Mouse (Mus musculus) forebrain, embryonic 12.5 days (tissue): Measurements from ENCODE around the gene Ephb2. TPM values are rescaled to one million over a fixed set of nuclear protein-coding genes. Genes with fewer than 3 reads are reported as not detected.
A peak's percentile ranks its signal among the peaks of the same experiment; 100 is the strongest.

Experiments used
- ATAC-seq: fragments of 200-750 bp; cut with Nextera tagmentation; 2 replicates; pipeline ENCODE4 v1.8.0; 2017; ENCODE audit warnings: moderate TSS enrichment; ENCODE audit not compliant: low FRiP score
- H3K27ac ChIP-seq: fragments of 300-500 bp; sonication (generic); 2 replicates; pipeline ENCODE4 v1.5.1; 2016; ENCODE audit warnings: mild to moderate bottlenecking
- H3K27me3 ChIP-seq: fragments of 300-500 bp; sonication (generic); 2 replicates; pipeline ENCODE4 v1.6.1; 2016; ENCODE audit warnings: mild to moderate bottlenecking
- H3K36me3 ChIP-seq: fragments of 300-500 bp; sonication (generic); replicated peaks from 2 replicates; pipeline ENCODE4 v1.6.1; 2016; ENCODE audit warnings: mild to moderate bottlenecking
- H3K4me1 ChIP-seq: fragments of 300-500 bp; sonication (generic); 2 replicates; pipeline ENCODE4 v1.6.1; 2016
- H3K4me2 ChIP-seq: fragments of 300-500 bp; sonication (generic); 2 replicates; pipeline ENCODE4 v1.6.1; 2016; ENCODE audit warnings: mild to moderate bottlenecking, moderate library complexity
- H3K4me3 ChIP-seq: fragments of 300-500 bp; sonication (generic); replicated peaks from 2 replicates; pipeline ENCODE4 v1.5.1; 2016; ENCODE audit warnings: mild to moderate bottlenecking
- H3K9ac ChIP-seq: fragments of 300-500 bp; sonication (generic); 2 replicates; pipeline ENCODE4 v1.6.1; 2016; ENCODE audit warnings: mild to moderate bottlenecking
- H3K9me3 ChIP-seq: fragments of 300-500 bp; sonication (generic); 2 replicates; pipeline ENCODE4 v1.6.1; 2016
- WGBS: fragments of 180-500 bp; shearing (Covaris S2); methylation state at CpG from one replicate; pipeline ENCODE4 v1.1.7; 2016; 5-methylcytosine and 5-hydroxymethylcytosine counted together
- polyA plus RNA-seq: library from polyadenylated mRNA; unstranded; fragments of >200 nt; fragmentation: Nextera tagmentation; extraction: Ambion mirVana; gene quantifications from 2 replicates; pipeline ENCODE4 v1.2.1, GENCODE M21; 2016

Ephb2 gene
- polyA plus RNA-seq, 1 experiment from 2014 or later, result 30.2 TPM

DNA sequence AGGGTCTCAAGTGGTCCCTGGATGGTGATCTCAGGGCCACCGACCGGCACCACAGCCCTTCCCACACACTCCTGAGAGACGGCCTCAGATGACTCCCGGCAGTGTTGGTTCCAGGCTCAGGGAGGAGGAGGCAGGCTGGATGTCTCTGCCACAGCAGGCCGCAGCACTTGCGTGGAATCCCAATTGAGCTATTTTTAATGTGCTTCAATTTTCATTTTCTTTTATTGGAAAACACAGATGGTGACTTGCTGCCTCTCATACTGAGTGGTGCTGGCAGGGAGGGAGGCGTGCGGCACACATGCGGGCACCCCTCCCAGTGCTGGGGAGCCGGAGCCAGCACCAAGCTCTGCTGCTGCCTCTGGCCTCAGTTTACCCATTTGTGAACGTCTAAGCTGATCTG lies 42.5 kb downstream of the Ephb2 start:
- Histone ChIP-seq H3K27me3 (no peaks in the 10 kb centered on the region), H3K9me3 (no peaks in the 10 kb centered on the region), H3K4me2 (no peak overlapping the region), H3K4me3 (no peak overlapping the region), H3K27ac (0 out of 2 replicates have a peak overlapping the region, but pooled peaks have one; percentile 19), H3K4me1 (peaks cover 63% of the 10 kb centered on the region), H3K36me3 (0 out of 2 replicates have a peak, but pooled peaks cover 11% of the 10 kb centered on the region), H3K9ac (no peak overlapping the region)
- ATAC-seq, result 0 out of 2 replicates have a peak, but pooled peaks have one; percentile 23
- 84% methylated on average over 11 of the region's 11 CpGs for WGBS

DNA sequence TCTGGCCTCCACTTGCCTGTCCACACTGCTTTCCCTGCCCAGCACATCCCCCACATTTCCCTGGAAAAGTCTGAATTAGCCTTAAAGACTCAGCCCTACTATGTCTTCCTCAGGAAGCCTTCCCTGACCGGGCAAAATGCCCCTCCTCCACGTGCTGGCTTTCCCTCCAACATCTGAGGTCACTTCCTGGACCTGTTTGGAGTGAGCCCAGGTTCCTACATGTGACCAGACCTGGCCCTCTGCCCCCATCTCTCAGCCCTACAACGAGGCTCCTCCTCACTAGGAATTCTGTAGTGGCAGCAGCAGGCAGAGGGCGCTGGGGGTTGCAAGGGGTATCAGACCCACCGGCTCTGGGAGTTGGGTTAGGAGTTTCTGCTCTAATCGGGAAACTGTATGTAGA lies 46.0 kb downstream of the Ephb2 start:
- Histone ChIP-seq H3K4me3 (no peak overlapping the region), H3K9ac (no peak overlapping the region), H3K4me1 (peaks cover 71% of the 10 kb centered on the region), H3K36me3 (0 out of 2 replicates have a peak, but pooled peaks cover 4% of the 10 kb centered on the region), H3K27me3 (no peaks in the 10 kb centered on the region), H3K27ac (no peak overlapping the region), H3K4me2 (no peak overlapping the region), H3K9me3 (no peaks in the 10 kb centered on the region)
- WGBS, result 84% methylated on average over 6 of the region's 6 CpGs
- ATAC-seq, result no peak

DNA sequence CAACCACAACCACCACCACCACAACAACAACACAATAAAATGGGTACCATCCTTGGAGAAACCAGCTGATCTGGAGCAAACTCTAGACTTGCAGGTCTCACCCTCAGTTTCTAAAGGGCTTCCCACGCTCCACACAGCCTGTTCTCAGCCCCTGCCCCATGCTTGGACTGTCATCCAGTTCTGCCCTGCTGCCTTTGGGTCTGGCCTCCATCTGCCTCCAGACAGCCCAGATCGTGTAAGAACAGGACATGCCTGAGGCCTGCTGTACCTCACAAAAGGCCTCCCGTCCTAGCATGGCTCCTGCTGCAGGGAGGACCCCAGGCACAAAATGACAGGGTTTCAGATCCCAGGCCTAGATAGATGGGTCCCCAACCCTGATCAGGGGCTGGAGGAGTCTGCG lies 48.4 kb downstream of the Ephb2 start:
- no peaks in the 10 kb centered on the region for H3K27me3 ChIP-seq
- peak overlapping the region; percentile 78 for H3K27ac ChIP-seq
- WGBS, result 61% methylated on average over 4 of the region's 4 CpGs
- H3K4me1 ChIP-seq, result peaks cover 76% of the 10 kb centered on the region
- H3K36me3 ChIP-seq, result 0 out of 2 replicates have a peak, but pooled peaks cover 4% of the 10 kb centered on the region
- H3K4me2 ChIP-seq, result no peak overlapping the region
- no peak overlapping the region for H3K9ac ChIP-seq
- H3K9me3 ChIP-seq, result no peaks in the 10 kb centered on the region
- no peak for ATAC-seq
- no peak overlapping the region for H3K4me3 ChIP-seq

DNA sequence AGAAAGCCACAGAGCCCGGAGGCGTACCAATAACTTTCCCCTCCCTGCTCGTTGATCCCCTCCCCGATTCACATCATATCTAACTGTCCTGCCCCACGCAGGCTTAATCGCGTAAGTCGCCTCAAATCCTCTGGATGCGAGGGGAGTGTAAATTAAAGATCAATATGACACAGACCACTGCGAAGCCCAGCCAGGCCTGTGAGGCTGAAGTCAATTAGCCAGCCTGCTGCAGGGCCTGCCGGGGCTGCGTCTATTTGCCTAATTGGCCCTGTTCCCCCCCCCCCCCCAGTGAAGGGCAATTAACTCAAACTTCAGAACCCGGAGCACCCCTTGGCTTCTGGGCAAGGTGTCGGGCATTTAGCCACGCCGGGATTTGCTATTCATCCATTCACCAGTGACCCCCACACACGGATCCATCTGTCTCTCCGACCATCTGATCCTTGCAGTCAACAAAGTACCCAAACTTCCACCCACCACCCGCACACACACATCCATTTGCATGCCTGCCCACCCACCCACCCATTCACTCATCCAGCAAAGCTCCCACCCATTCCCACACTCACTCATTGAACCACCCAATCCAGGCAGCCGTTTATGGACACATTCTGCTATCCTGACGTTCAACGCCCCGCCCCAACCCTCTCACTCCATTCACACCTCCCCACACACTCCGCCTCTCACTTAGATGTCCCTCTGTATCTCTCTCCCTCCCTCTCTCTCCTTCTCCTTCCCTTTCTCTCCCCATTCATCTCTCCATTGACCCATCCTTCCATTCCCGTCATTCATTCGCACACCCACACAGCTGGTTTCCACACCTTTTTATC lies 49.1 kb downstream of the Ephb2 start:
- ATAC-seq, result peak; percentile 64
- H3K9me3 ChIP-seq, result no peaks in the 10 kb centered on the region
- WGBS, result 33% methylated on average over 26 of the region's 26 CpGs
- peaks cover 76% of the 10 kb centered on the region for H3K4me1 ChIP-seq
- H3K27me3 ChIP-seq, result no peaks in the 10 kb centered on the region
- peak overlapping the region; percentile 78 for H3K27ac ChIP-seq
- H3K4me2 ChIP-seq, result peak overlapping the region; percentile 13; the same call in 1 of the 2 replicates
- no peak overlapping the region for H3K4me3 ChIP-seq
- H3K36me3 ChIP-seq, result no peaks in the 10 kb centered on the region
- H3K9ac ChIP-seq, result no peak overlapping the region

DNA sequence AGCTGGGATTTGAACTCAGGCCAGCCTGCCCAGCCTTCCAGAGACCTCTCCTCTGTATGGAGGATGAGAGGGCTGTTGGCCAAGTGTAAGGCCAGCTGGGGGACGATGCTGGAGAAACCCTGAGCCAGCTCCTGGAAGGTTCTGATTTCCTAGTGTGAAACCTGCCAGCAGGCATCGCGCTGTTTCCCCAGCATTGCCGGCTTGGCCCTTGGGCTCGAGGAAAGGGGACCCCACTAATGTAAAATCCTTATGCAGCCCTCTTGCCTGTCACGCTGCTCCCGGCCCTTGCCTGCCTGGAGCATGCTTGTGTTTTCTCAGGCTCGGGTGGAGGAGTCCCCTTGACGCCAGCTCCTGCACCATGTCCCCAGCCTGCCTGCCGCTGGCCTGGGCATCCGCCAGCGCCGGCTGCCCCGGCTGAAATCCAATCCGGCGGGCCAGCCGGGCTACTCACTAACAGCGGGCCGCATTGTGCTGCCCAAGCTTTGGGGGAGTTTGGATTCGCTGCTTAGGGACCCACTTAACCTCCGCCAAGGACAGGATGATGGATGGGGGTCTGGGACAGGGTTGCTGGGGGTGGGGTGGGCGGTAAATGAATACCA lies 52.1 kb downstream of the Ephb2 start:
- H3K36me3 ChIP-seq, result peaks cover 4% of the 10 kb centered on the region; the same call in 1 of the 2 replicates
- peak; percentile 24; the same call in 1 of the 2 replicates for ATAC-seq
- peak overlapping the region; percentile 61; the same call in 1 of the 2 replicates for H3K27ac ChIP-seq
- H3K4me3 ChIP-seq, result no peak overlapping the region
- peaks cover 79% of the 10 kb centered on the region for H3K4me1 ChIP-seq
- no peak overlapping the region for H3K4me2 ChIP-seq
- H3K9me3 ChIP-seq, result no peaks in the 10 kb centered on the region
- H3K27me3 ChIP-seq, result no peaks in the 10 kb centered on the region
- H3K9ac ChIP-seq, result no peak overlapping the region; the same call in 1 of the 2 replicates
- 56% methylated on average over 22 of the region's 22 CpGs for WGBS

DNA sequence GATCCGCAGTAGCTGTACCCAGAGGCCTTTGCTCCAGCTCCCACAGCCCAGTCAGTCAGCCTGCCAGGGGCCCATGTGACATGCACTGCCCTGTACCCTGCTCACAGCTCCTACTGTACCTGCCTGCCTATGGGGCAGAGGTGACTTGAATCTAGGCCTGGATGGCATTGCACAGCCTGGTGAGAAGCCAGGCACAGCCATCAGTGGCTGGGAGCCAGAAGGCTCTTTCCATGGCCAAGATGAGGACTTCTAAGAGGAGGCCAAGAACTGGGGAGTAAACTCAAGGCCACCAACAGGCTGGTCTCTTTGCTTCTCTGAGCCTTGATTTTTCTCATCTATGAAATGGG lies 53.2 kb downstream of the Ephb2 start:
- Histone ChIP-seq H3K9me3 (no peaks in the 10 kb centered on the region), H3K4me1 (peaks cover 79% of the 10 kb centered on the region), H3K27me3 (no peaks in the 10 kb centered on the region), H3K9ac (no peak overlapping the region), H3K27ac (no peak overlapping the region), H3K4me2 (no peak overlapping the region), H3K4me3 (no peak overlapping the region), H3K36me3 (peaks cover 4% of the 10 kb centered on the region; the same call in 1 of the 2 replicates)
- WGBS, result 92% methylated on average over 1 of the region's 1 CpGs
- no peak for ATAC-seq

DNA sequence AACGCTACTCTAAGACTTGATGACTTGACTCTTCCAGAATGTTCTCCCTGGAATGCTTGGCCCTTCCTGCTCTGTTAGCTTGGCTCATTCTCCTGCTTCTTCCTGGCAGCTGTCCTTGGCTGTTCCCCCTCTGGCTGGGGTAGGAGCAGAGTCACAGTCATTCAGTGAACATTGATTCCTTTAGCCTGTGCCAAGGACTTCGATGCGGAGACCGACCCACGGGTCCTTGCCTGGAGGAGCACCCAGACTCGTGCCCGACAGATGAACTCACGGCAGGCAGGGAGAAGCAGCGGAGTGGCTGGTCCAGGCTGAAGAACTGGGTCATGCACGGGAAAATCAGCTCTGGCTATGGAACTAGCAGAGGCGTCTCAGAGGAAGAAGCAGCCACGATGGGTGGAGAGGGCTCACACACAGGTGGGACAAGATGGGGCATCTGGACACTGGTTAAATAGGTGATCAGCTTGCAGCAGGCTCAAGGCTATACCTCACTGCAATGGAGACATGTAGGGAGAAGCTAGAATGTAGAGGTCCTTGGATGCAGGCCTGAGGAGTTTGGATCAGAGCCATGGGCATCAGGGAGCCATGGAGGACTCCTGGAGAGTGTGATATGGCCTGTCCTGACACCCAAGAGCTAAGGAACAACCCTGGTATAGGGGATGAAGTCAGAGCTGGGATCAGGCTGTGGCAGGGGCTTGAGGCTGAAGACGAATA lies 53.8 kb downstream of the Ephb2 start:
- WGBS, result 95% methylated on average over 13 of the region's 13 CpGs
- peaks cover 79% of the 10 kb centered on the region for H3K4me1 ChIP-seq
- no peak for ATAC-seq
- no peaks in the 10 kb centered on the region for H3K27me3 ChIP-seq
- no peaks in the 10 kb centered on the region for H3K9me3 ChIP-seq
- peaks cover 4% of the 10 kb centered on the region; the same call in 1 of the 2 replicates for H3K36me3 ChIP-seq
- H3K4me3 ChIP-seq, result no peak overlapping the region
- no peak overlapping the region for H3K4me2 ChIP-seq
- no peak overlapping the region for H3K9ac ChIP-seq
- H3K27ac ChIP-seq, result no peak overlapping the region

DNA sequence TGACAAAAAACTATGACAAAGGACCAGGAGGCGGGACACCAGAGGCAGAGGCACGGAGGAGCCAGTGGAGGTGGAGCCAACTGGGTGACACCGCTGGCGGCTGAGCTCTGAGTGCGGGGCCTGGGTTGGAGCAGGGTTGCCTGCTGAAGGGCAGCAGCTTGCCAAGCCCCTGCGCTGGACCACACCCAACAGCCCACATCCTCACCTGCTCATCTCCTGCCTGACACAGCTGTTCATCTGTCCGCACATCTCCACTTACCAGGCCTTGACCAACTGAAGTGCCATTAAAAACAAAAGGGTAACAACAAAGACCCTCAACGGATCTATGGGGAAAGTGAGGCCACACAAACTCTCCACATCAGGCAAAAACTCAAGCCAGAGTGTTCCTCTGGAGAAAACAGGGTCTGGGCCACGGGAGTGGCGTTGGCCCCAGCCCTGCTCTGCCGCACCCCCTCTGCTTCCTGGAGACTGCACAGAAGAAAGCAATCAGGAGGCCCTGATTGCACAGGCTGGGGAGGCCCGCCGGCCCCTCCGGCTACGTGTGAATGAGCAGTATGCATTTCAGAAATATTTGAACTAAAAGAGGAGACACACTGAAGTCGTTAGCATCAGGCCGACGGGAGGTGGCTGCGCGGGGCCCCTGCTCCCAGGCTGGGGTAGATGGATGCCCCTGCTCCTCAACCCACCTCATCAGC lies 55.4 kb downstream of the Ephb2 start:
- ATAC-seq, result no peak
- no peaks in the 10 kb centered on the region for H3K9me3 ChIP-seq
- H3K4me2 ChIP-seq, result no peak overlapping the region
- H3K4me1 ChIP-seq, result peaks cover 82% of the 10 kb centered on the region
- no peaks in the 10 kb centered on the region for H3K27me3 ChIP-seq
- H3K27ac ChIP-seq, result peak overlapping the region; percentile 57
- peaks cover 4% of the 10 kb centered on the region; the same call in 1 of the 2 replicates for H3K36me3 ChIP-seq
- no peak overlapping the region for H3K4me3 ChIP-seq
- WGBS, result 60% methylated on average over 20 of the region's 20 CpGs
- no peak overlapping the region for H3K9ac ChIP-seq

DNA sequence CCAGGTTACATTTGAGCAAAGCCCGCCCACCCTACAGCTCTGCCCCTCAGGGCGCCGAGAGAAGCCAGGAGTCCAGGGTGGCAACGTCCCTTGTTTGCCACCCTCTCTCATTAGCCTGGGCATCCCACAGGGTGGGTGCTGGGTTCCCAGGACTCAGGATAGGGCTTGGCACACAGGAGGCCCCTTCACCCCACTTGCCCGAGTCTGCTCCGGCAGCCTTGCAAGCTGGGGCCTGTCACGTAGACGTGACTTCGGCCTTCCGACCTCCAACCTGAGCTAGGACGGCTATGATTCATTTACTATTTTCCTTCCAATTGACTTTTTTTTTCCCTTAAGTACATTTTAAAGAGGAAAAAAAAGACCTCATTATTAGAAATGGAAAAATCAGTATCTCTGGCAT lies 56.6 kb downstream of the Ephb2 start:
- no peaks in the 10 kb centered on the region for H3K27me3 ChIP-seq
- H3K4me1 ChIP-seq, result peaks cover 87% of the 10 kb centered on the region
- H3K36me3 ChIP-seq, result peaks cover 4% of the 10 kb centered on the region; the same call in 1 of the 2 replicates
- no peak for ATAC-seq
- H3K27ac ChIP-seq, result 0 out of 2 replicates have a peak overlapping the region, but pooled peaks have one; percentile 10
- 92% methylated on average over 11 of the region's 11 CpGs for WGBS
- no peak overlapping the region for H3K4me3 ChIP-seq
- no peaks in the 10 kb centered on the region for H3K9me3 ChIP-seq
- no peak overlapping the region for H3K9ac ChIP-seq
- H3K4me2 ChIP-seq, result no peak overlapping the region

DNA sequence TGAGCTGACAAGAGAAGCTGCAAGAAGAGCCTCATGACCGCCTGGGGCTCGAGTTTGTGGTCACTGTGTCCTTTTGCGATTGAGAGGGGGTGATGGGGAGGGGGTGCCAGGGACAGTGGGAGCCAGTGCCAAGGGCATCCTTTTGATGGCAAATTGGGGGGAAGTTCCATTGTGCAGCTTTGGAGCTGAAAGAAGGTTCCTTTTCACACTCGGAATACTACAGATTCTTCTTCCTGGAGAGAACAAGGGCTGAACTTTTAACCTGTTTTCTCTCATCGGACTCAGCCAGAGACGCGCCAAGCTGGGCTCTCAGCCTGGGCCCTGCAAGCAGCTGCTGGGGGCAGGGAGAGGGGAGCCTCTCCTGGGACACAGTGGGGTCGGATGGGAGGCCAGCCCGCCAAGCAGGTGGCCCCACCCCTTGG lies 59.3 kb downstream of the Ephb2 start:
- Histone ChIP-seq H3K27ac (peak overlapping the region; percentile 48; the same call in 1 of the 2 replicates), H3K4me2 (no peak overlapping the region), H3K4me1 (peaks cover 91% of the 10 kb centered on the region), H3K9ac (no peak overlapping the region), H3K27me3 (no peaks in the 10 kb centered on the region), H3K4me3 (no peak overlapping the region), H3K9me3 (no peaks in the 10 kb centered on the region), H3K36me3 (peaks cover 7% of the 10 kb centered on the region; the same call in 1 of the 2 replicates)
- WGBS, result 9% methylated on average over 9 of the region's 9 CpGs
- no peak for ATAC-seq

DNA sequence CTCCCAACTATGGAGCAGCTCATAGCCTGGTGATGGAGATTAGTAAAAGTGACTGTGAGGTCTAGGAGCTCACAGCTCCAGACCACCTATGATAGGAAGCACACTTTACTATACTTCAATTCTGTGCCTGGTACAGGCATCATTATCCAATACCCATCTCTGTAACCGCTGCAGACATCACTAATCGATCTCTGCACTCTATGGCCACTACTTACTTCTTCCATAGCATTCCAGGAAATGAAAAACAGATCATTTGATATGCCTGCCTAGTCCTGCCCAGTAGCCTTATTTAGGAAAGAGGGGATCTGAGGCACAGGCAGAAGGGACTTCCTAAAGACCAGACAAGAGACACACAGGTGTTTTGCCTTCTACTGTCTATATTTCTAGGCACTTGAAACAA lies 59.9 kb downstream of the Ephb2 start:
- H3K9me3 ChIP-seq, result no peaks in the 10 kb centered on the region
- peaks cover 92% of the 10 kb centered on the region for H3K4me1 ChIP-seq
- H3K4me2 ChIP-seq, result no peak overlapping the region
- H3K9ac ChIP-seq, result no peak overlapping the region
- H3K27me3 ChIP-seq, result no peaks in the 10 kb centered on the region
- H3K27ac ChIP-seq, result 0 out of 2 replicates have a peak overlapping the region, but pooled peaks have one; percentile 48
- WGBS, result 82% methylated on average over 2 of the region's 2 CpGs
- no peak for ATAC-seq
- H3K4me3 ChIP-seq, result no peak overlapping the region
- H3K36me3 ChIP-seq, result peaks cover 12% of the 10 kb centered on the region
